Mouse (Mus musculus): ENCODE measurements around the gene Nup210l. TPM values are rescaled to one million over a fixed set of nuclear protein-coding genes. Genes with fewer than 3 reads are reported as not detected.
A peak's percentile ranks its signal among the peaks of the same experiment; 100 is the strongest.

Gene Nup210l
- polyA plus RNA-seq, 1 experiment: 0.35 TPM

DNA sequence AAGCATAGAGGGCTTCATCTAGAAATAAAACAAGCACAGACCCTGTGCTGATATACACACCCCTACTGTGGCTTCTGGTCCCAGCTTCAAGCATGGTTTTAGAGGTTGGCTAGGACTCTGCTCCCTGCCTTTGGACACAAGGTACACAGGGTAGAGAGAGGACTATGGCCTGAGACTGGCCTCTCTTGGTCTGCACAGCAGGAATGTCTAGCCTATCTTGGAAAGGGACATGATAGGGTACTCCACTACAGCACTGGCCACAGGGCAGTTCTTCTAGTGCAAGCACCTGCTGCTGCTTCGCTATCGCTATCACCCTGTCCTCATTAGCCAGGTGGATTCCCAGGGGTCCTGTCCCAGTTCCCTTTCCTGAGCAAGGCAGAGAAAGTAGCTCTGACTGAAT is 137.3 kb downstream of the Nup210l start:
- Histone ChIP-seq H3K79me2 (ENCODE audit: control insufficient read depth, insufficient read depth) (no peaks in the 10 kb centered on the region), H3K36me3 (ENCODE audit: control insufficient read depth, insufficient read depth) (no peaks in the 10 kb centered on the region), H3K27me3 (ENCODE audit: control insufficient read depth, insufficient read depth, insufficient read length) (no peaks in the 10 kb centered on the region), H3K4me2 (ENCODE audit: low read depth) (no peak overlapping the region), H3K4me3 (no peak overlapping the region), H3ac (ENCODE audit: control insufficient read depth, insufficient read length) (no peak overlapping the region)
- TF ChIP-seq POLR2AphosphoS2 (IDR thresholded peaks at IDR 0.05; ENCODE audit: insufficient read length, low read depth) (no peak), MYOD1 (IDR thresholded peaks at IDR 0.05; ENCODE audit: control insufficient read depth in 1 of 3, insufficient read length in 2 of 3, low read depth in 2 of 3) (no peak), SRF (IDR thresholded peaks at IDR 0.05; ENCODE audit: control insufficient read depth, insufficient read length, low read depth) (no peak), USF1 (IDR thresholded peaks at IDR 0.05; ENCODE audit: low read depth) (no peak), CEBPB (IDR thresholded peaks at IDR 0.05; ENCODE audit: insufficient read depth, poor library complexity, severe bottlenecking) (no peak), TCF3 (IDR thresholded peaks at IDR 0.05; ENCODE audit: insufficient read length, low read depth) (no peak), REST (IDR thresholded peaks at IDR 0.05; ENCODE audit: insufficient read depth, insufficient read length) (no peak), TCF12 (IDR thresholded peaks at IDR 0.05; ENCODE audit: insufficient read depth, poor library complexity, severe bottlenecking) (no peak), E2F4 (IDR thresholded peaks at IDR 0.05; ENCODE audit: insufficient read depth) (no peak), MAX (IDR thresholded peaks at IDR 0.05; ENCODE audit: low read depth) (no peak), POLR2A (IDR thresholded peaks at IDR 0.05; ENCODE audit: insufficient read length, low read depth) (no peak), MYOG (IDR thresholded peaks at IDR 0.05; ENCODE audit: control insufficient read depth in 1 of 3, insufficient read depth in 1 of 3, insufficient read length in 2 of 3, low read depth in 2 of 3) (no peak)

DNA sequence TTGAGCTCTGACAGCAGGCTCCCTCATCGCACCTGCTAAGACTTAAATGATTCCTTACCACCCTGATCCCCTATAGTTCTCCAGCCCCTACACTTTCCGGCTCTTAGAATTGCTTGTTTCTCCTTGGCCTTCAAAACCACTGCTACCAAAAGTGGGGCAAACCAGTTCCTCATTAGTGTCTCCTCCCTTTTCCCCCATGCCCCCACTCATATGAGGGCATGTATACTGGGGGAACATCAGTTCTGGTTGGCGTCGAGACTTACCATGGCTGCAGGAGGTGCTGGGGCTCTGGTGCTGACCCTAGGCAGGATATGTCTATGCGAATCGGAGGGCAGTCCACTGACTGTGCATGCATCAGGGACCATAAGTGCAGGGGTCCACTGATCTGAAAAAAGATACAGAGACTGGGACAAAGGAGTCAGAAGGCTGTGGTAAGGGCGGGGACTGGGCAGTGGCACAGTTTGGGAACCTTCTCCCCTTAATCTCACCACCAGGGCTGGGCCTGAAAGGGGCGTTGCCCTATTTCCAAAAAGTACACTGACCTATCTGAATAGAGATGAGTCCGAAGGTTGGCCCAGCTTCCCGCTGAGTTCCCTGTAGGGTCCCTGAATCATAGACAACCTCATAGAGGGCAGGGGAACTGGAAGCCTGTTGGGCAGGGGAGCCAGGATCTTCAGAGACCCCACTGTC is 137.9 kb downstream of the Nup210l start:
- Histone ChIP-seq H3K4me3 (no peak overlapping the region), H3ac (ENCODE audit: control insufficient read depth, insufficient read length) (no peak overlapping the region)
- TF ChIP-seq POLR2A (IDR thresholded peaks at IDR 0.05; ENCODE audit: insufficient read length, low read depth) (no peak), SRF (IDR thresholded peaks at IDR 0.05; ENCODE audit: control insufficient read depth, insufficient read length, low read depth) (no peak), MYOD1 (IDR thresholded peaks at IDR 0.05; ENCODE audit: control insufficient read depth in 1 of 3, insufficient read length in 2 of 3, low read depth in 2 of 3) (no peak), REST (IDR thresholded peaks at IDR 0.05; ENCODE audit: insufficient read depth, insufficient read length) (no peak), MAX (IDR thresholded peaks at IDR 0.05; ENCODE audit: low read depth) (no peak), E2F4 (IDR thresholded peaks at IDR 0.05; ENCODE audit: insufficient read depth) (no peak), CEBPB (IDR thresholded peaks at IDR 0.05; ENCODE audit: insufficient read depth, poor library complexity, severe bottlenecking) (no peak), USF1 (IDR thresholded peaks at IDR 0.05; ENCODE audit: low read depth) (no peak), TCF3 (IDR thresholded peaks at IDR 0.05; ENCODE audit: insufficient read length, low read depth) (no peak), MYOG (IDR thresholded peaks at IDR 0.05; ENCODE audit: control insufficient read depth in 1 of 3, insufficient read depth in 1 of 3, insufficient read length in 2 of 3, low read depth in 2 of 3) (no peak), TCF12 (IDR thresholded peaks at IDR 0.05; ENCODE audit: insufficient read depth, poor library complexity, severe bottlenecking) (no peak), POLR2AphosphoS2 (IDR thresholded peaks at IDR 0.05; ENCODE audit: insufficient read length, low read depth) (no peak)

DNA sequence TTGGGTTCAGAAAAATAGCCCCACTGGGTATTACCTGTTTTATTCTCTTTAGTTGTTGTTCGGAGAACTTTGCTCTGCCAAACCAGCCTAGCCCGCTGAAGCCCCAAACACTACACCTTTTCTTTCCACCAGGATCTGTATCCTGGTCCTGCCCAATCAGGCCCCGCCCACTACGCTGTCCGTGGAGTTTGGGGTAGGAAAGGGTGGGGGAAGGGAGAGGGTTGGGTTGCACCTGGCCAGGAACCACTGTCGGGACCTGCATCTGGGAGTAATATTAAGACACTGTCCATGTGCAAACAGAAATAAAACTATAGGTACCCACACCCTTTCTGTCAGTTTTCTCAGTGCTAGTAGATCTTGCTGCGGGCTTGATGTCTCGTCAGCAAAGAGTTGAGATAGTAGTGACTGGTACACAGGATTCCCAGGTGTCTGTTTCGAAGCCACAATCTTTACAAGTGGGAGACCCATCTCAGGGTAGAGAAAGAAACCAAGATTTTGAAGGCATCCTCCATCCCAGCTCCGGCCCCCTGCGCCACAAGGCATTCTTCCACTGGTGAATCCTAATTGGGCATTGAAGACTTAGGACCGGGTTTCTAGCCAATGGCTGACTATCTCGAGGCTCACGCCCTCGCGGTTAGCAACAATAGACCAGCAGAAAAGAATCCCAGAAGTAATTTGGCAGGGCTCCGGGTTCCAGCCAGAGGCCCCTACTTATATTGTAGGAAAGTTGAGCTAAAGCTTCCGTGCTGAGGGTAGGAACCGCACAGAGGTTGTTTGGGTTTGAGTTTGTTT is 139.2 kb downstream of the Nup210l start, which contains the start of gene Creb3l4:
Creb3l4 (minus strand) TSS at position 529 of the 792 bp plus-strand sequence.
- TF ChIP-seq MYOD1 (IDR thresholded peaks at IDR 0.05; ENCODE audit: control insufficient read depth in 1 of 3, insufficient read length in 2 of 3, low read depth in 2 of 3) (no peak), USF1 (IDR thresholded peaks at IDR 0.05; ENCODE audit: low read depth) (no peak), REST (IDR thresholded peaks at IDR 0.05; ENCODE audit: insufficient read depth, insufficient read length) (no peak), MYOG (IDR thresholded peaks at IDR 0.05; ENCODE audit: control insufficient read depth in 1 of 3, insufficient read depth in 1 of 3, insufficient read length in 2 of 3, low read depth in 2 of 3) (no peak)
- no peaks in the 10 kb centered on the region for H3K27me3 ChIP-seq (ENCODE audit: control insufficient read depth, insufficient read depth, insufficient read length)
- no peak within 1 kb of the TSS for H3ac ChIP-seq (ENCODE audit: control insufficient read depth, insufficient read length)
- peaks cover 1% of the 10 kb centered on the region for H3K79me2 ChIP-seq (ENCODE audit: control insufficient read depth, insufficient read depth)
- H3K36me3 ChIP-seq (ENCODE audit: control insufficient read depth, insufficient read depth): no peaks in the 10 kb centered on the region
- no peak within 1 kb of the TSS for H3K4me3 ChIP-seq
- no peak within 1 kb of the TSS for H3K4me2 ChIP-seq (ENCODE audit: low read depth)

More for the DNA sequence above, 137.9 kb downstream of the Nup210l start:
- Histone ChIP-seq H3K79me2 (ENCODE audit: control insufficient read depth, insufficient read depth) (no peaks in the 10 kb centered on the region), H3K4me2 (ENCODE audit: low read depth) (no peak overlapping the region), H3K27me3 (ENCODE audit: control insufficient read depth, insufficient read depth, insufficient read length) (no peaks in the 10 kb centered on the region), H3K36me3 (ENCODE audit: control insufficient read depth, insufficient read depth) (no peaks in the 10 kb centered on the region)

DNA sequence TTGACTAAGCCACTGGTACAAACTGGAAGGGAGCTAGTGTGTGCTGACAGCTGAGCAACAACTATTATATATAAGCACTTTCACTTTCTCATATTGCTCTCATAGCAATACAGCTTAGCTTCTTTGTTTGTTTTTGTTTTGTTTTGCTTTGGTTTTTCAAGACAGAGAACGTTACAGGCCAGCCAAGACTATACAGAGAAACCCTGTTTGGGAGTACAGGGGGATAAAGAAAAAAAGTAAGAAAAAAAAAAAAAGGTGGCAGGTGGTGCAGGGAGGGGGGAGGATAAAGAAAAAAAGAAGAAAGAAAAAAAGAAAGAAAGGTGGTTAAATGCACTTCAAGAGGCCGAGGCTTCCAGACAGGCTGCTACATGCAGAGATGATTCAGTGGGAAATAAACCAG is 141.5 kb downstream of the Nup210l start:
- H3K79me2 ChIP-seq (ENCODE audit: control insufficient read depth, insufficient read depth): peaks cover 13% of the 10 kb centered on the region
- TF ChIP-seq TCF12 (IDR thresholded peaks at IDR 0.05; ENCODE audit: insufficient read depth, poor library complexity, severe bottlenecking): no peak
- no peak for TF ChIP-seq POLR2AphosphoS2 (IDR thresholded peaks at IDR 0.05; ENCODE audit: insufficient read length, low read depth)
- TF ChIP-seq MYOD1 (IDR thresholded peaks at IDR 0.05; ENCODE audit: control insufficient read depth in 1 of 3, insufficient read length in 2 of 3, low read depth in 2 of 3): no peak
- TF ChIP-seq REST (IDR thresholded peaks at IDR 0.05; ENCODE audit: insufficient read depth, insufficient read length): no peak
- no peak for TF ChIP-seq TCF3 (IDR thresholded peaks at IDR 0.05; ENCODE audit: insufficient read length, low read depth)
- no peak for TF ChIP-seq CEBPB (IDR thresholded peaks at IDR 0.05; ENCODE audit: insufficient read depth, poor library complexity, severe bottlenecking)
- no peak for TF ChIP-seq MAX (IDR thresholded peaks at IDR 0.05; ENCODE audit: low read depth)
- TF ChIP-seq USF1 (IDR thresholded peaks at IDR 0.05; ENCODE audit: low read depth): no peak
- TF ChIP-seq MYOG (IDR thresholded peaks at IDR 0.05; ENCODE audit: control insufficient read depth in 1 of 3, insufficient read depth in 1 of 3, insufficient read length in 2 of 3, low read depth in 2 of 3): no peak
- TF ChIP-seq SRF (IDR thresholded peaks at IDR 0.05; ENCODE audit: control insufficient read depth, insufficient read length, low read depth): no peak
- no peak for TF ChIP-seq POLR2A (IDR thresholded peaks at IDR 0.05; ENCODE audit: insufficient read length, low read depth)
- no peak for TF ChIP-seq E2F4 (IDR thresholded peaks at IDR 0.05; ENCODE audit: insufficient read depth)

More for the DNA sequence above, 141.5 kb downstream of the Nup210l start:
- Histone ChIP-seq H3K4me2 (ENCODE audit: low read depth) (peak overlapping the region; percentile 46), H3ac (ENCODE audit: control insufficient read depth, insufficient read length) (no peak overlapping the region), H3K4me3 (no peak overlapping the region), H3K27me3 (ENCODE audit: control insufficient read depth, insufficient read depth, insufficient read length) (no peaks in the 10 kb centered on the region), H3K36me3 (ENCODE audit: control insufficient read depth, insufficient read depth) (peaks cover 6% of the 10 kb centered on the region)

Data from myocyte (in vitro differentiated cells).